Mouse (Mus musculus): ENCODE results near the gene Ngfr.

The Ngfr gene

DNA sequence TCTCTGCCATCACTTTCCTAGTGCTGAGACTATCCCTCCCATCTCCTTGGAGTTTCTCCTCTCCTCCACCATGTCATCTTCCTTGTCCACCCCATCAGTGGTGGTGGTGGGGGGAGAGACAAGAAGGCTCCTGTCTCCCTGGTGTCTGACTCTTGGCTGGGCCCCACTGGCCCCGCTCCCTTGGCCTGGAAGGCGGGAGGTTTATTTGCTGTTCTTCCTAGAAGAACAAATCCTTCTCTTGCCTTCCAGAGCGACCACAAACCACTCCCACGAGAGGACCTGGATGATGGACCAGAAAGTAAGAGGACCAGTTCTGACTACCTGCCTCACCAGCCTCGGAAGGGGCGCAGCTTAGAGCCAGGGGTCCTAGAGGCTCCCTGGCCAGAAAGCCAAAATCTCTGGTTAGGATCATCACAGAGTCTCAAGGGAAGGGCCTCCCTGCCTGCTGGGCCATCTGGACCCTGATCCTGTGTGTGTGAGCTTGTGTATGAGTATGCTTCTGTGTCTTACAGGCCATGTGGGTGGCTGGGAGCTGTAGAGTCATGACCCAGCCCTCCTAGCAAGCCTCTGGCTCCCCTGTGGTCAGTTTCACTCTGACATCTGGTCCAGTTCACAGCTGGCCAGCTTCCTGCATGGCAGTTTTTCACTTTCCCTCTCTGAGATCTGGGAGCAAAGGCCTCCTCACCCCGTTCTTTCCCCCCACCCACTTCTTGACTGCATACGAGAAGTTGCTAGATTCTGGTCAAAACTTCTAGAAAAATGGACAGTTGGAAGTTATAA is 19.4 kb downstream of the Ngfr start:
- DNase-seq (ENCODE audit: low spot score): no peak

- no peak for DNase-seq (ENCODE audit: low spot score)
Measured at GRCm38 (mm10) chr11:95567366-95567765, 20.2 kb downstream of the Ngfr start.

GRCm38 (mm10) chr11:95565327-95565726 is 22.2 kb downstream of the Ngfr start:
- DNase-seq (ENCODE audit: low spot score): no peak

GRCm38 (mm10) chr11:95563849-95564248 is 23.7 kb downstream of the Ngfr start:
- no peak for DNase-seq (ENCODE audit: low spot score)

- no peak for DNase-seq (ENCODE audit: low spot score)
Measured at GRCm38 (mm10) chr11:95560773-95561172, 26.8 kb downstream of the Ngfr start.

DNA sequence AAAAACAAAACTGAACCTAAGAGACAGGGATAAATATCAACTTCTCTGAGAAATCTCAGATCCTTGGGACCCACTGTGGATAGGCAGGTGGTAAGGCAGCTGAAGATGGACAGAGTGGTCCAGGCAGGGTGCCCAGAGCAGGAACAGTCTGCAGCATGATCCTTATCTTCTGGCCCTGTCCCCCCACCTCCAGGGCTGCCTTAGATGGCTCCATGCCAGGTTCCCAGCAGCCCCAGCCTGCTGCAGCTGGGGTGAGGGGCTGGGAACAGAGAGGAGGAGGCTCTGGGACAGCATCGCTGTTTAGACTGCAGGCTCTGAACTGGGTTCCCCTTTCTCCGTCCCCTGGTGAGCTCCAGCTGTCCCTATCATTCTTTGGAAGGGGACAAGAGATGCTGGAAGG is 27.8 kb downstream of the Ngfr start:
- no peak for DNase-seq (ENCODE audit: low spot score)

GRCm38 (mm10) chr11:95557719-95558118 is 29.8 kb downstream of the Ngfr start:
- DNase-seq (ENCODE audit: low spot score): no peak

- no peak for DNase-seq (ENCODE audit: low spot score)
Measured at GRCm38 (mm10) chr11:95557032-95557431, 30.5 kb downstream of the Ngfr start.

GRCm38 (mm10) chr11:95555279-95555678 is 32.3 kb downstream of the Ngfr start:
- DNase-seq (ENCODE audit: low spot score): no peak

DNA sequence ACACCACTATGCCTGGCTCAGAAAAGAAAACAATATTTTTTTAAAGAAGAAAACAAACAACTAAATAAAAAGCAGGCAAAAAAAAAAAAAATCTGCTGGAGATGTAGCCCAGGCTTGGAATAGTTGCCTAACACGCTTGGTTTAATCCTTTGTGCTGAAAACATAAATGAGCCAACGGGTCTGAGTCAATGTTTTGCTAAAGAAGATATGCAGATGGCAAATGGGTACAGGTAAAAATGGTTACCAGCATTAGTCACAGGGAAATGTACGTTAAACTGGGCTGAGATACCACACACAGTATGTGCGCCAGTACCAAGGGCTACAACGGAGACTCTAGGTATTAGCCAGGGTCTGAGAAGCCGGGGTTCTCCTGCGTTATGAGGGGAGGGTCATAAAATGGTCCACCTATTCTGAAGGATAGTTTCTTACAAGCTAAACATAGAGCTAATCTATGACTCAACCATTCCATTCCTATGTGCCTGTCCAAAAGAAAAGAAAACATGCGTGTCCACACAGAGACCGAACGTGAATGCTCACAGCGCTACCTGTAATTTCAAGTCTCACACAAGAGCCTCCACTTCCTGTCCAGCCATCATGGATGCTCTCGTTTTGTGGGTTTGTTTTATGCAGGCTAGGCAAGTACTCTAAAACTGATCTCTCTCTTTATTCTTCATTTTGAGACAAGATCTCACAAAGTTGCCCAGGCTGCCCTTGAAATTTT is 37.1 kb downstream of the Ngfr start:
- no peak for DNase-seq (ENCODE audit: low spot score)

GRCm38 (mm10) chr11:95546021-95546782 is 41.3 kb downstream of the Ngfr start:
- no peak for DNase-seq (ENCODE audit: low spot score)

DNA sequence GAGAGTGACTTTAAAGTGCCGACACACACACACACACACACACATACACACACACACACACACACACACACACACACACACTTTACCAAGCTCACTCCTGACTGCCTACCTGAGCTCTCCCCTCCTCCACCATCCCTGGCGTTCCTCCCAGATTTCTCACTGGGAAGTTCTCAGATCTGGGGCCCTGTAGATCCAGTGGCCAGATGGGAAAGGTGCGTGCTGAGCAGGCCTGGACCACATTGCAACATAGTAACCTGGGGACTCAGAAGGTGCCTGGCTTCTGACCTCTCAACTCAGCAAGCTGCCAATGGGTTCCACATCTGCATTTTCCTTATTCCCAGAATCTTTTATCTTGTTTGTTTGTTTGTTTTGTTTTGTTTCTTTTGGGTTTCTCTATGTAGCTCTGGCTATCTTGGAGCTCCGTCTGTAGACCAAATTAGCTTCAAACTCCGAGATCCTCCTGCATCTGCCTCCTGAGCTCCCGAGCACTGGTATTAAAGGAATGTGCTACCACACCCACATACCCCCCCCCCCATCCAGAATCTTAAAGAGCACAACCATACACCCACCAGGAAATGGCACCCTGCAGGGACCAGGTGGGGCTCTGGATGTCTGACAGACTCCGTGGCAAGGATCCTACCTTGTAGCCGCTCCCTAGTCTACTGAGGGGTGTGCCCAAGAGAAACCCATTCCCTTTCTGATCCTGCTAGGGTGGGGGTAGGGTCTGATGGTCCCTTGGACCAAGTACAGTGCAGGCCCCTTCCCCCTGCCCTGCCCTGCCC is 42.8 kb downstream of the Ngfr start:
- no peak for DNase-seq (ENCODE audit: low spot score)

- DNase-seq (ENCODE audit: low spot score): no peak
Measured at GRCm38 (mm10) chr11:95540637-95541385, 46.7 kb downstream of the Ngfr start.

GRCm38 (mm10) chr11:95538378-95539104 is 49.0 kb downstream of the Ngfr start:
- DNase-seq (ENCODE audit: low spot score): no peak

GRCm38 (mm10) chr11:95533484-95534160 is 53.9 kb downstream of the Ngfr start:
- DNase-seq (ENCODE audit: low spot score): peak; percentile 60

GRCm38 (mm10) chr11:95532353-95533072 is 55.0 kb downstream of the Ngfr start:
- no peak for DNase-seq (ENCODE audit: low spot score)

- no peak for DNase-seq (ENCODE audit: low spot score)
Measured at GRCm38 (mm10) chr11:95528231-95528630, 59.3 kb downstream of the Ngfr start.

- DNase-seq (ENCODE audit: low spot score): no peak
Measured at GRCm38 (mm10) chr11:95527307-95527706, 60.2 kb downstream of the Ngfr start.

GRCm38 (mm10) chr11:95521563-95521962 is 66.0 kb downstream of the Ngfr start:
- peak; percentile 64 for DNase-seq (ENCODE audit: low spot score)

Measured in left cerebral cortex, adult 11 months (tissue).